Mouse (Mus musculus) frontal cortex, adult 2 months (tissue): ENCODE results near the gene Spef2. TPM values are rescaled to one million over a fixed set of nuclear protein-coding genes. Genes with fewer than 3 reads are reported as not detected.
"Not testable (repeated sequence)": the region's sequence is repeated elsewhere in the genome, so short reads cannot be mapped to it uniquely, and the experiment has no call there.

ENCODE experiments used
- DNase-seq, 2 experiments: peaks; one replicate each; pipeline ENCODE4 v3.0.0; 2022; ENCODE audit warnings: low spot score in 1 of 2; ENCODE audit errors: extremely low spot score in 1 of 2
- polyA plus RNA-seq: library from polyadenylated mRNA; depleted of rRNA; stranded (reverse); fragments of >200 nt; gene quantifications from 2 replicates; pipeline ENCODE4 v1.2.3, GENCODE M21; 2012; rRNA removed

Gene Spef2
- 0.42 and 0.44 TPM in 2 replicates for polyA plus RNA-seq

DNA sequence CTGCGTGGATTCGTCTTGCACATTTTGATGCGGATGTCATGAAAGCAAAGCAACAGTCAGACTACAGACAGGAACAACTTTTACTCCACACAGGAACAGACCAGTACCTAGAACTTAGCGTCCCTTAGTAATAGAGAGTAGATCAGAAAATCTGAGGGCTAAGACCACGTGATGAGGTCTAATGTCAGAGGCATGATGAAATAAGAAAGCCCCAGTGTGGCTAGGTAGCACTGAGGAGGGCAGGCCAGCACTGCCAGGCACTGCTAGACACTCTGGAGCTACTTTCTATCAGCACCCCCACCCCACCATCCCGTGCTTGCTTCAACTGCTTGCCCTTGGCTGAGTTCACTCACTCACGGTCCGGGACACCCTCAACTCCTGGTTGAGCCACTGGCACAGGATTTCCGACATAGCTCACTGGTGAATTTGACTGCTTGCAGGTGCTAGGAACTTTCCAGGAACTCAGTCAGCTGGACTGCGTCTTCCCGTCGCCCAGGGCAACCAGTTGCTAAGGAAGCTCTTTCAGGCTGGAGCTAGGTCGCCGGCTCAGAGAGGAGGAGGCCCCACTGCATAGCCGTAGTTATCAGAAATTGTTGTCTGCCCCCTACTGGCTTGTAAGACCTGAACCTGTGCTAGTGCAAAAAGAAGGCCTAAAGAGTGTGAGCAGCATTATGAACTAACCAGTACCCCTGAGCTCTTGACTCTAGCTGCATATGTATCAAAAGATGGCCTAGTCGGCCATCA is at the start of gene Spef2:
Spef2 (minus strand) TSS at position 510 of the 744 bp plus-strand sequence.
- DNase-seq: peak; percentile 29 to 69

DNA sequence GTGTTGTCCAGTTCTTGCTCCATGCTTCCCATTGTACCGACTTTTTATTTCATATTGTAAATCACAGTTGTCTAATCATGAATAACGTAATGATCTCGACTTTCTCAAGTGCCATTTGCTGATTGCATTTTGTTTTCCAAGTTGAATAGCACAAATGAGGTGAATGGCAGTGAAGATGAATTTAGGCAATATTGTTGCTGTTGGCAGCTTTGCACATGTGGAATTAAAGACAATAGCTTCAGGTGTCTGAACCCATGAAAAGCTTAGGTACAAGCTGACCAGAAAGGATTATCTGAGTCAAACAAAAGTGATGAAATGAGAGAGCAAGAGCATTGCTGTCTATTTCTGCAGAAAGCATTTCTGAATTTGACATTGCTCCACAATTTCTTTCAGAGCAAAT is 45.5 kb upstream of the Spef2 start:
- DNase-seq: no peak

- DNase-seq: no peak
Observed at GRCm38 (mm10) chr15:9788245-9789030, 39.8 kb upstream of the Spef2 start.

GRCm38 (mm10) chr15:9774222-9775142 is 25.8 kb upstream of the Spef2 start:
- DNase-seq: not testable (repeated sequence)

DNA sequence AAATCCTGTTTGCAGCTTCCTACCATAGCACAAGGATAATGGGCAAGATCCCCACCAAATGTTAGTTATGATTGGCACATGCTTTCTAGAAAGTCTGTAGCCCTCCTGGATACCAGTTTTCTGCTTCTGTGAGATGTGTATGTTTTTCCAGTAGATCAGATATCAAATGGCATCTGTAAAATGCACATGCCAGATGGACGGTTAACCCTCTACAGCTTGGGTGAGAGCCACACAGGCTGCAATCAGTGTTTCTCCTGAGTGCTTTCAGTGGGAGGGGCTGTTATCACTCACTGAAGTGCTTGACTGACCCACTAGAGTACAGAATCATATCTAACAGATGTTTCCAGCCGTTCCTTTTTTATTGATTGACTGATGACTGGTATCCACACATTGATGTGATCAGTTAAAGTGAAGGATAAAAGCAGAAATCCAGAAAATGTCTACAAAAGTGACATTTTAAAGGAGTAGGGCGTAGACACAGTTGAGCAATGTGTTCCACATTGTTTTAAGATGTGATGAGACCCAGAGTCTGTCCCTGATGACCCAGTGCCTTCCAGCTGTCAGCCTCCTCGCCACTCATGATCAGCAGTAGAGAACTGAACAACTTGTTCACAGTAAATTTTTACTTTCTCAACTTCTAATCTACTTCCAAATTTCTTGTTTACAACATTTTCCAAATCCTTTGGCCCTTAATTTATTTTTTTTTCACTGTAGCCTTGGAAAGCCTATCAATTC is 19.7 kb upstream of the Spef2 start:
- DNase-seq: no peak

DNA sequence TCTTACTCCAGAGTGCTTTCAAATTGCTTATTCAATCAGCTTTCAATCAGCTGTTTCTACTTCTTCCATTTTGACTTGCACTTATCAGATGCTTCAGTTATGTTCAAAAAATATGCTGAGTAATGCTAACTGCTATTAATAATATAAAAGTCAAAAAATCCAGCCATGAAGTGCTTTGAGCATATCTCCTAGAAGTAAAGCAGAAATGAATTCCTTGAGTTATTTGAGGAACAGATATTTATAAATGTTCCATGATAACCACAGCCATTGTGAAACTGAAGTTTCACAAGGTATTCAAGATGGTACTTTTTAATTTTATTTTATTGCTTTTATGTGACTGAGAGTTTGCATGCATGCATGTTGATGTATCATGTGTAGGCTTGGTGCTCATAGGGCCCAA is 18.4 kb upstream of the Spef2 start:
- DNase-seq: no peak

GRCm38 (mm10) chr15:9750966-9751365 is 2.3 kb upstream of the Spef2 start:
- no peak for DNase-seq

DNA sequence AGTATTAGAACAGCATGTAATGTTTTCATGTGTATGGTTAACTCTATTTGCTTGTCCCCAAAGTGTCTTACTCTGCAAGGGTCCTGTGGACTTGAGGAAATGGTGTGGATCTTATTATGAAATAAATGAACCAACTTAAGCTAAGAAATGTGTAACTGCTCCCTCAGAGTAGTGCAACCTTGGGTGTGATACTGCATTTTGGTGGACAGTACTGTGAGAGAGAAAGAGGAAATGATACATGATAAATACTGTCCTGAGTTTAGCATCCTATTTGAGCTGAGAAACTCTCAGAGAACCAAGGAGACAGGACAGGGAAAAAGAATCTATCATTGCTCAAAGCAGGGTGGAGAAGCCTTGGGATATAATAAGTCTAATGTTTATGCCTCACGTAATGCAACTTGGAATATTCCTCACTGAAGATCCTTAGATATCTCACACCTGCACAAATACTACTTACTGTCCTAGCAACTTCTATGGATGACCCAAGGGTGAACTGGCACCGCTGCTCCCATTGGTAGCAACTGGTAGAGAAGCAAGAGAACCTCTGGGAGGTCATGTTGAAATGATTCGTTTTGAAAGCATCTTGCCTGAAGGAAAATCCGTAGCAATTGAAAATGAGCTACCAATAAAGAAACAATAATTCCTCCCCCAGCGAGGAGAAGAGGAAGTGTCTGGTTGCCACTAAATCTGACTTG is 1.1 kb downstream of the Spef2 start:
- DNase-seq: no peak

DNA sequence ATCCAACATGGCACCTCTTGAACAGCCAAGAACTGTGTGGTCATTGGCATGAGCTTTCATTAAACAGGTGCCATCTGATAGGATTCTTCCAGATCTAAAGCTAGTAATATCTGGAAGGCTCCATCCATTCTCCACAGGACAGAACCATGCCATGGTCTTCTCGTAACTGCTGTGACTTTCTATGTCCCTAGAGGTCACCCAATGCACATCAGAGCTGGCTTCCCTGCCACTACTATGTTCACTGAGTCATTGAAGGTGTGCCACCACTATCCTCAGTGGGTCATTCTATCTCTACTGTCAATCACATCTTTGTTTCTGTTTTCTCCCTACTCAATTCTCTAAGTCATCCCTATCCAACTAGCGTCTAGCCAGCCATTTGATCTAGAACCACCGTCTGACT is 6.5 kb downstream of the Spef2 start:
- no peak for DNase-seq

- DNase-seq: no peak
Observed at GRCm38 (mm10) chr15:9714574-9715458, 33.9 kb downstream of the Spef2 start.

GRCm38 (mm10) chr15:9713707-9714106 is 35.0 kb downstream of the Spef2 start:
- DNase-seq: no peak

DNA sequence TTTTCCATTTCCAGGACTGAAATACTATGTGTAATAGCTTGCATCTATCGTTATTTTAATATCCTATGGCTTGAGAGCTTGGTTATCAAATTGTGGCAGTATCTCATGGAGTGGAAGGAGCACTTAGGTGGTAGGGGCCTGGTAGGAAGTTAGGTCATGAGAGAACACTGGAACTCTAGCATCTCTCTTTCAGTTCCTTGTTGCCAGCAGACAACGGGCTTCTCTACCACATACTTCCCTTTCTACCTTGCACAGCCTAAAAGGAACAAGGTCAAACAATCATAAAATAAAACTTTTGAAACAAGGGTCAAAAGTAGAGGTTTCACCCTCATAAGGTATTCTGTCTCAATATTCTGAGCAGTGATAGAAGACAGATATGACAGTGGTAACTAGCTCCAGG is 38.3 kb downstream of the Spef2 start:
- DNase-seq: no peak

DNA sequence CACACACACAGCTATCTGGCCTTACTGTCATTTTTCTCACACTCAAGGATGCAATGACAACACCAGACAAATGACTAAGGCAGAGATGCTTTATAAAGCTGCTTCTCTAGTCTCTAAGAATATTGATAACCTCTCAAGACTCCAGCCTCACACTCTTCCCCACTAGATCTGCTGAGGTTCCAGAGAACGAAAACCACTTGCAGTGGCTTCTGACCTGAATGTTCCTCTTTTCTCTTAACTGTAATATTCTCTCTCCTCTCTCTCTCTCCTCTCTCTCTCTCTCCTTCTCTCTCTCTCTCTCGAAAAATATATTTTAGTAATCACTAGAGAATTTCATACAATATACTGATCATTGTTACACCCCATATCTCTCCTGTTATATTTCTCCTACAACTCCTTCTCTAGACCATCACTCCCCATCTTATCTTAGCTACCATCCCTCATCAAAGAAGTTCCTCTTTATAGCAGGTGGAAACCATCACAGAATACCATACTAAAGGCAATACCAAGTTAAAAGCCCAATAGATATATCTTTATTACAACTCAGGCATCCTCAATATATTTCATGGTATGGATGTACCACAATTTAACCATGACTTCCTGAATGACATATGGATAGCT is 42.7 kb downstream of the Spef2 start:
- no peak for DNase-seq

GRCm38 (mm10) chr15:9701845-9702244 is 46.8 kb downstream of the Spef2 start:
- no peak for DNase-seq

DNA sequence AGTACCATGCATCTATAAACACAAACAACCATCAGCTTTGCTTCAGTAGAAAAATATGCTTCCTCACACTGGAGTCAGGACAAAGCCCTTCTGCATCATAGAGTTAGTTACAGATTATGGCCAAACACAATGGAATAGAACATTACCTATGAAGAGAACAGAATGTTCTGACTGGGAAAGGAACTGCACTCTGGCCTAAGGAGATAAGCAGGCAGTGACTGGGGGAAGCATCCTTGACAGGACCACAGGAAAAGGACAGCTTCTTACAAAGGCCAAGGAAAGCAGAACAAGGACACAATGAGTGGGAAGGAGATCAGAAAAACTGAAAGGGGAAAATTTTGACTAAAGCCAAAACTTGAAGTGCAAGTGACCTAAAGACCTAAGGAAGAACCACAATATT is 56.9 kb downstream of the Spef2 start:
- no peak for DNase-seq

GRCm38 (mm10) chr15:9690845-9691244 is 57.8 kb downstream of the Spef2 start:
- no peak for DNase-seq

- DNase-seq: no peak
Observed at GRCm38 (mm10) chr15:9690436-9690835, 58.2 kb downstream of the Spef2 start.

GRCm38 (mm10) chr15:9683485-9683884 is 65.2 kb downstream of the Spef2 start:
- no peak for DNase-seq
